Mouse (Mus musculus) megakaryocyte, embryonic 14.5 days (primary cell): ENCODE measurements around the gene Mex3a.

ENCODE experiments used
- FLI1 ChIP-seq: IDR thresholded peaks from 2 replicates; pipeline ENCODE4 v1.6.1; 2012; ENCODE audit warnings: low read length, inconsistent platforms, mixed read lengths
- GATA1 ChIP-seq: IDR thresholded peaks from 3 replicates; pipeline ENCODE4 v1.6.1; 2012; ENCODE audit warnings: mixed read lengths, low read length, inconsistent platforms, borderline replicate concordance

GRCm38 (mm10) chr3:88525021-88525420, 7.2 kb upstream of the Mex3a start:
- TF ChIP-seq GATA1: no peak
- TF ChIP-seq FLI1: no peak
